Mouse (Mus musculus) adrenal gland, postnatal 25 days (tissue): ENCODE measurements around the gene Rps6kc1. TPM values are rescaled to one million over a fixed set of nuclear protein-coding genes. Genes with fewer than 3 reads are reported as not detected.
A peak's percentile ranks its signal among the peaks of the same experiment; 100 is the strongest.

ENCODE experiments used
- DNase-seq: peaks from one replicate; pipeline ENCODE4 v3.0.0; 2021; ENCODE audit warnings: mixed read lengths
- total RNA-seq: library from RNA; stranded (reverse); gene quantifications from 2 replicates; pipeline ENCODE4 v1.2.3, GENCODE M21; 2021

Gene Rps6kc1
- total RNA-seq, 1 experiment from 2014 or later: 27.1 TPM

DNA sequence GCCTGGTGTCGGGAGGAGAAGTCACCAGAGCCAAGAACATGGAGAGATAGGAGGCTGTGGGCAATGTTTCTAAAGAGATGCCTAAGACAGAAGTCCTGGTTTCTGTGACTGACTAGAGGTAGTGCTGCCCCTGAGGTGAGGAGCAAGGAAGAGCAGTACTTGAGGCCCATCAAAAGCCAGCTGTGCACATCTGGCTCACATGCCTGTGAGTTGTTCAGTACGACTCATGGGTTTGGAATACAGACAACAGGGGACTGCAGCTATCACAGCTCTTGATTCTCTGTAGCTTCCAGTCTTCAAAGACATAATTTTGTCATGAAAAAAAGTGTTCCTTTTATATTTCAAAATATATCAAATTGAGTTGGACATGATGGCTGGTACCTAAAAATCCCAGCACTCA, 10.5 kb downstream of the Rps6kc1 start:
- no peak for DNase-seq

DNA sequence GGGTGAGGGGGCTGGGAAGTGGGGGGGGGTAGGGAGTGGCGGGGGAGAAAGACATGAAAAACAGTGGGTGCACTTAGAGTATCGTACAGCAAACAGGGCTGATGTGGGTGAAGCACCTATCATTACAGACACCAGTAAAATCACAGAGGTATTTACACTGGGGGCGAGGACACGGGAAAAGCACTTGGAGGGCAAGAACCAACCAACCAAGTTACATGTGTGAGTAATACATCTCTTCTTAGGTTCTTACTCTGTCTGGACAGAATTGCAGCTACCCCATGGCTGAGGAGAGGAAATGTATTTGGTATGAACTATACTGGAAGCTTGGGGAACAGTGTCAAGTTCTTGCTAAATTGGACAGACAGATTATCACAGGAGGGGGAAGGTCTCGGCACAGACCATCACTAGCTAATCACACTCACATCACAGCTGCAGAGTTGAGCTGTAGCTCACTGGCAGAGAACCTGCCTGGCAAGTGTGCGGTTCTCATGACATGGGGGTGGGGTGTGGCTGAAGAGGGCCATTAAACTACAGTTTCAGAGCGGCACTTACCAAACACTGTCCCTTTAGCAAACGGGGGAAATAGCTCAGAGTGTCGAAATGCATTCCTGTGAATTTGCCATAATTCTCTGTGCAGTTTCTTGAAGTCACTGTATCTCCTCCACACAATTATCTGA, 12.5 kb downstream of the Rps6kc1 start:
- DNase-seq: no peak

DNA sequence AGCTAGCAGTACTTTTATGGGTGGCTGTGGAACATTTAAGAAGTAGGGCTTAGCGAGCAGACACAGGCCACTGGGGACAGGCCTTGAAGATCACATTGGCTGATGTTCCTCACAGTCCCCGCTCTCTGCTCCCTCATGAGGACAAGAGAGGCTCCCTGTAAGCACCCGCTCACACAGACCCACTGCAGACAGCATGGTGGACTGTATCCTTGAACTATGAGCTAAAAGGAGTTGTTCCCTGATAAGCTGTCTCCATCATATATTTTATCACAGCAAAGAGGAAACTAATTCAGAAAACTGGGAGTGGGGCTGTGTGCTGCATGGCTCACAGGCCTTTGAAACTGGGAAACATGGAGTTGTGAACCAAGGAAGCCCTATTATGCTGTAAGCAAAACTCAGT, 13.4 kb downstream of the Rps6kc1 start:
- no peak for DNase-seq

DNA sequence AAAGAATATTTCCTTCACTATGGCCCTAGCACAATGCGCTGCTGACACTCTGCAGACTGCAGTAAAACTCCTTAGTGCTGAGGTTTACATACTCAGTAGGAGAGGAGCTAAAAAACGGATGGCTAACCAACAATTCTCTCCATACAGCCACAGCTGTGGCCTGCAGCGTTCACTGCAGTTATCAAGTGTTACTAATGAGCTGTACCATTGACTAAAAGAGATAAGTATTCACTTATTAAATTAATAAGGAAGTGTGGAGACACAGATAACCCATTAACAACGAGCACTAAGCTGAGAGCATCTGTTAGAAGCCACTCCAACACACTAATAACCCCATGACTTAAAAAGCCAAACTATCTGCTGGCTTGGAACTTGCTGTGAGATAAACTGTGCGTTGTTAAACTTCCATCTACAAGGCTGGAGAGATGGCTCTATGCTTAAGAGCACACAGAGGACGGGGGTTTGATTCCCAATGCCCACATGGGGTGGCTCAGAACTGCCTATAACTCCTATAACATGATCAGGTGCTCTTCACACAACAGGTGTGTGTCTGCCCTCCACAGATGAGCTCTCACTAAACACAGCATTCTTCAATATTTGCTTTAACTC, 17.9 kb downstream of the Rps6kc1 start:
- no peak for DNase-seq

DNA sequence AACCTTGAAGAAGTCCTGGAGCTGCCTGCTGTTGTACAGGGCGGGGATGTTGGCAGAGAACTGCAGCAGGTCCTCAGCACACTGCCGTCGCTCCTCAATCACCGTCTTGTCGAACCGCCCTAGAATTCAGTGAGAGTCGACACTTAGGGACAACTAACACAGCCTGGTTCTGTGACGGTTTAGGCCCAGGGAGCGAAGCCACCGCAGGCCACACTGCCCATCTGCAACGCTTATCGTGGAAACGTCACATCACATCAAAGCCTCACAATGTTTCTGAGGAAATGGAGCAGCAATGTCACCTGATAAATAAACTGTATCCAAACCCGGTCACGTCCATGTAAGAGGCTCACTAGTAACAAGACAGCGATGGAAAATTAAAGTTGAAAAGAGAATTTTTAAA, 22.9 kb downstream of the Rps6kc1 start:
- no peak for DNase-seq

DNA sequence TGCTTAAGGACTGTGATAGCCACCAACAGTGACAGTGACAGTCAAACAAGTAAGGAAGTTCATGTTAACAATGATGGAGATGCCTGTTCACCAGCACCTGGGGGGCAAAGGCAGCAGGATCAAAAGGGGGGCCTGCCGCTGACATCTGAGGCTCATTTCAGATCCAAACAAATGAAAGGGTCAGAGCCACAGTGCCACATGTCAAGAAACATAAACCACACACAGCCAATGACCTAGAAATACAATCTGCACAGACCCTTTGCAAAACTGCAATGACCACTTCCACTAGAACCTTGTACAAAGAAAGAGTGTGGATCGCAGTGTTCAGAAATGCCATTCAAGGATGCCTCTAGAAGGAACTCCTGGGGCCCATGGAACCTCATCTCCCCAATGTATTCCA, 23.5 kb downstream of the Rps6kc1 start:
- no peak for DNase-seq

DNA sequence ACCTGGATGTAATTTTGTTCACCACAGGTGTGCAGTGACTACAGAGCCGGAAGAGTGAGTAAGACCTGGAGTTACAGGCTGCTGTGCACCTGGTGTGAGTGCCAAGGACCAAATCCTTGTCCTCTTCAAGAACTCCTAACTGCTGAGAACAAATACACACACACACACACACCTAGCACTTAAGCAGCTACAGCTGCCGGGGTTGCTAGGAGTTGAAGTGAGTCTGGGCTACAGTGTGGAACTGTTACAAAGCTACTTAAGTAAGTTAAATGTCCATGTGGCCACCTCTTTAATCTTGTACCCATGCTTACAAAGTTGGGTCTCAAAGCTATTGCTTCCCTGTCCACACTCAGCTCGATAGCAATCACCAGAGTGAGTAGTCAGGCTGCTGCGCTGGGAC, 25.6 kb downstream of the Rps6kc1 start:
- DNase-seq: no peak

DNA sequence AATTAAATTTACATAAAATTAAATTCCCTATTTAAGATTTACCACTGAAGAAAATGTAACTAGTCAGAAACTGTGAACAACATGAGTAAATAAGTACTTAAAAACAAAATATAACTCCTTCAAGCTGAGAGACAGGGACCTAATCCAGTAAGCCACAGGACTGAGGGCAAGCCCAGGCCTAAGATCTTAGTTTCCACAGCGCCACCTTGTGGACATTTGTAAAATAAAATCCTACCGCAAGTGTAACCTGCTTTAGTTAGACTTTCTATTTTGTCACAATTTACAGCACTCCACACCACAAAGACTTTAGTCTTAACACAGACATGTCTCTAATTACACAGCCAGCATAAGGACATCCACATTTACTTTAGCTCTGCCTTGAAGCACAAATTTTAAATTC, 30.1 kb downstream of the Rps6kc1 start:
- peak; percentile 41 for DNase-seq

DNA sequence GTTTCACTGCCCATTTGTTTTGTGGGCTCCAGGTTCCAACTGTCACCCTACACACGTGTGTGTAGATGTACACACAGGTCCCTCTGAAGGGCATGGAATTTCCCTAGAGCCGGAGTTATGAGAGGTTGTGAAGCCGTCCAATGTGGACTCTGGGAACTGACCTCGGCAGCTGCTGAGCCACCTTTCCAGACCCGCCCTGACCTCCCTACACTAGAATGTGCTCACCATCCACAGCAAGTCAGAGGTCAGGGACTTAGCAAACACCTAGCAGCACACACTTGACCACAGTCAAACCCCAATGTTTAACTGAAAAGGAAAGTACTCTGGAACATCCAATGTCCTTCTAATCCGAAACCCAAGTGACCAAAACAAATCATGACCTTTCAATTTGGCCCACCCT, 30.9 kb downstream of the Rps6kc1 start:
- no peak for DNase-seq

DNA sequence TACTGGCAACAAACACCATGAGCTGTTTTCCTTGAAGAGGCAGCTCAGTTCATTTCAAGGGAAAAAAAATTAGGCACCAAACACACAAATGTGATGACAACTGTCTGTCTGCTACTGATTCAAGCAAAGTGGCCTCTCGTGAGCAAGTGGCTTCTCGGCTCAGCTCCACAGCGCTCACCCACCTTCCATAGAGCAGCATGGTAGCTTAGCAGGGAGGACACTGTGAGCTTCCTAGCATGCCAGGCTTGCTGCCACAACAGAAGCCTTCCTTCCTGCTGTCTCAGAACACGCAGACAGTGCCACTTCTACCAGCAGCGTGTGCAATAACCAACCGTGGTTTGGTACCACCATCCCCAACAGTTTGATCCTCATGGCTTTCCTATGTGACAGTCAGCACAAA, 35.8 kb downstream of the Rps6kc1 start:
- no peak for DNase-seq

DNA sequence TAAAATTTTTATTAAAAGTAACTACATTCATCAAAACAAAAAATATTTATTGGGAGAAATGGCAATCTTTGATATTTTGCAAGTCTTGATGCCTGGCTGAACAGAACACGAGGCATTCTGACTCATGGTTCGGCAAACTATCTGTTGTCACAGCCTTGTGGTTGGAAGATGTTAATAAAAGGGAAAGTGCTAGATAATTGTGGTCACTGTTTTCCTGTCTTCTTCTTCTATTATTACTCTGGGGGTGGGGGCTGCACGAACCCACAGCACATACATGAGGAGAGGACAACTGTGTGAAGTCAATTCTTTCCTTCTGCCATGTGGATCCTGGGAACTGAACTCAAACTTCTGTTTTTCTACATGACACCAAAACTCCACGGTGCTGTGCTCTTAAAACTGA, 36.5 kb downstream of the Rps6kc1 start:
- no peak for DNase-seq

DNA sequence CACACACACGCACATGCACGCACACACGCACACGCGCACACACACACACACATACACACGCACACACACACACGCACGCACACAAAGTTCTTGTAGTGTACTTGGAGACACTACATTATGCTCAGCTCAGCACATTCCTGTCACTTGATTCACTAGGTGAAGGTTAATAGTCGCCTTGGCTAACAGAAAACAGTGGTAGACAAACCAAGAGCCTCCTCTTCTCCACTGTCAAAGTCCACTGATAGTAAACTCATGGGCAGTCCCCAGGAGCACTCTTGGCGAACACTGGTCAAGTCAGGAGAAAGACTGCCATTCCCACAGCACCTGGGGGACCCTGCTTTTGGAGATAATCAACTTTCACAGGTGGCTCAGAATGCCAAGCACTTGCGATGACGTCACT, 40.5 kb downstream of the Rps6kc1 start:
- no peak for DNase-seq

DNA sequence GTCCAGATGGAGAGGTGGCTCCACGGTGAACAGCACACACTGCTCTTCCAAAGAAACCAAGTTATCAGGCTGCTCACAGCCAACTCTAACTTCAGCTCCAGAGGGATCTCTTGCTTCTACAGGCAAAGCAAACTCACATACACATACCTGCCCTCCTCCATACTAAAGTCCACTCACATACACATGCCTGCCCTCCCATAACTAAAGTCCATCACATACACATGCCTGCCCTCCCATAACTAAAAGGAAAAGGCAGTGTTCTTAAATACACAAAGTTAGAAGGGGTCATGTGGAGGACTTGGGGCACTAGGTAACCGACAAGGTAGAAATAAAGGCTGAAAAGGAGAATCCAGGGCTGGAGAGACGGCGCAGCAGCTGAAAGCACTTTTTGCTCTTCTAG, 41.6 kb downstream of the Rps6kc1 start:
- no peak for DNase-seq

DNA sequence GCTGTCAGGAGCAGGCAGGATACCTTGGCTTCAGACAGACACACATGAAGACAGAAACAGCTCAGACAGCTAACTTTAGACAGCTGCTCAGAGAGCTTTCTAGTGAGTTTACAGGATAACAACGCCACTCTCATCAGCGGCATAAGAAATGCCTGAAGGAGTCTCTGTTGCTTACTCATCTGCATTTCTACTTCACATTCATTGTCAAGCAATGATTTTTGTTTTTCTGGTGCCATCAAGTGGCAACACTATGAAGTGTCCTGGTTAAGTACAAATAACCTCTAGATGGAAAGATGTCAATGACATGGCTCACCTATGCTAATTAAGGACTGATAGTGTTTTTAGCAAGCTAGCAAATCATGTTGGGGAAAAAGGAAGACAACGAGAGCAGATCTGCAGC, 42.8 kb downstream of the Rps6kc1 start:
- no peak for DNase-seq

DNA sequence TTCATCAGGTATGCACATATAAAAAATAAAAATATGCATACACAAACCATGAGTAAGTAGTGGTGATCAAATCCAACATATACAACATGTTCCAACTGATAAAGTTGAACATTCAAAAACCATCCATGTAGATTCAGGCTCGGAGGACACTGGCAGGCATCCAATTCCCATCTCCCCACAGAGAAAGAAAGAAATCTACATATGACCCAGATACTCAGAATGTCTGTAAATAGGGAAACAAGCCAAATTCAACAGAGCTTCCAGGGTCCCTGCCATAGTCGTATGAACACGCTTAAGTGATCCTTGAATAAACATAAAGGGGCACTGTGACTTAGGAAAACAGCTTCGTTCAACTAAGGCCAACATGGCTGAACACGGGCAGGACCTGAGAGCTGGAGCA, 49.9 kb downstream of the Rps6kc1 start:
- no peak for DNase-seq

DNA sequence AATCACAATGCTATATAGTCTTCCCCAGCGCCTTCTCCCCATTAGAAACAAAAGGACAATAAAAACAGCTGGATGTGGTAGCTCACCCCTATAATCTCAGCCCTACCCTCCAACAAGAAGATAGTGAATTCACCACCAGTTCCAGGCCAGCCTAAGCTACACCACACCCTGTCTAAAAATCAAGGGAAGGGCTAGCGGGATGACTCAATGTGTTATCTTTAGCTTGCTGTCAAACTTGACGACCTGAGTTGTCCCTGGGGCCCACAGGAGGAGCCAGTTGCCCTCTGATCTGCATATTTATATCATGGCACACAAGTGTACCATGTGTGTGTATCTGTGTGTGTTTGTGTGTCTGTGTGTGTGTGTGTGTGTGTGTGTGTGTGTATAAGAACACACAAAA, 57.1 kb downstream of the Rps6kc1 start:
- no peak for DNase-seq

DNA sequence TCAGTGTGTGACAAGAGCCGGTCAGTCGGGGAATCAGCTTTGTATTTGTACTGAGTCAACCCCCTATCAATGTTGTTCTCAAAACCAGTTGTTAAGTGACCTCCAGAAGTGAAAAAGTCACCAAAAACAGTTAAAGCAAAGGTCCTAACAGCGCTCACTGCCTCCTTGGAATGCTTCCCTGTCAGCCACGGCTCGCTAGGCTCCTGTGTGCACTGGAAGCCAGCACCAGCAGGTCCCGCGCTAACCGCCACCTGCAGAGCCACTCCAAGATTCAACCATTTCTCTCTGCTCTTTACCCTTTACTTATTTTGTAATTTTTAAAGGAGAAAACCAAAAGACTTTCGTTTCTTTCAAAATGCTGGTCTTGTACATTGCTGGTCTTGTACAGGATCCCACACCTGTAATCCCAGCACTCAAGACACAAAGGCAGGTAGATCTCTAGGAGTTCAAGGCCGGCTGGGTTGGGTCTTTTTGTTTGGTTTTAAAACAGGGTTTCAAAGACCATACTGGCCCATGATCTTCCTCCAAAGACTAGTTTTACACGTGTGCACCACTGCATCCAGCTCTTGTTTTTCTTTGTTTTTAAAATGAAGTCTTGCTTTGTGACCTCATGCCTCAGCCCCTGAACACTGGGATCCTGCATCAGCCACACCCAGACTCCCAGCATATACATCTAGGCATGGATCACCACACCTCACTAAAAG, 62.3 kb downstream of the Rps6kc1 start:
- no peak for DNase-seq

DNA sequence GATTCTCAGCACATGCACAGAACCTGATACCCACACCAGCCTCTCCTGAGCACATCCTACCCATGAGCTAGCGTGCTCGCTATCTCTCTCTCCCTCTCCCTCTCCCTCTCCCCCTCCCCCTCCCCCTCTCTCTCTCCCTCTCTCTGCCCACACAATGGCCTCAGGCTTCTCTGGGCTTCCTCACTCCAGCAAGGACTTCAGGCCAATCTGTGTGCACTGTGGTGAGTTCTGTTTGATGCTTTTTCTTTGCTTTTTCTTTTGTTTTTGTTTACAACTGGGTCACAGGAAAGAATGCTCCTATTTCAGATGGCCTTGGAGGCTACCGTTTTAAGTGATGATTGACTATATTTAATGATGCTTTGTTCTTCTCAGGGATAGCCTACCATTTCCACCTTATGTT, 62.9 kb downstream of the Rps6kc1 start:
- DNase-seq: no peak

DNA sequence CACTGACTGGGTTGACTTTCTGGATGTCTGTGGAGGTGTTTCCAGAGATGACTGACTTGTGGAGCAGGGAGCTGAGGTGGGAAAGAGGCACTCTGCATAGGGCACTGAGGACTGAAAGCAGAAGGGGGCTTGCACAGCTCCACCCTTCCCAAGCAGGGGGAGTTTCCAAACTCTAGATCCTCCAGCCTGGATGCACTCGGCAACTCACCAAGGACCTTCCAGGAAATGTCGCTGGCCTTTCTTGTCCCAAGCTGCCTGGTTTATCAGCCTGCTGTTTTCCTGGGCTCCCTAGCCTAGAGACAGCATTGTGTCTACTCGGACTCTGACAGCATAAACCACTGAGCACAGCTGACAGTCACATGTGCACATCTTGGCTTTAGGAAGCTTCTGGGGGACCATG, 64.6 kb downstream of the Rps6kc1 start:
- DNase-seq: no peak

DNA sequence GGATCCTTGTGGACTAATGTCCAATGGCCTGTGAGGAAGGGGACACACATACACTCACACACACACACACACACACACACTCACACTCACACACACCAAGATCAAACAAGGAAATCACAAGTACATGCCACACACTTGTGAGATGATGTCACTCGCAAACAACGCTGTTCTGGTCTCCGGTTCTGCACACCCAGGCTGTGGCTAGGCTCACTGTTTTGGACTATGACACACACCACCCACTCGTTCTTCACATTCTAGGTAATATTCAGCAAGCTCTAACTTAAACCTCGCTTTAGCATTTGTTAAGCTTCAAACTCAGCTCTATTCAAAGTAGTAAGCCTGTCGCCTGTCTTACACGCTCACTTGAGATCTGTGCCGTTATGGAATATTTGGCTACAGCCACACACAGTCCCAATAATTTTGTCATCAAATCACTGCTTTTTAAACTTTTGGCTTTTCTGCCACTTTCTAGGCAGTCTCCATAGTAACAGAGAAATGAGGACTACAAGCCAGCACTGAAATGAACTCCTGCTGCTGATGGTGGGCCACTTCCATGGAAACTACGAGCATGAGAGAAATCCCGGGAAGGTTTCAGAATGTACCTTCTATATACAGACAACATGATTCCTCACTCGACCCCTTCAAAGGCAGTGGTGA, 65.4 kb downstream of the Rps6kc1 start:
- DNase-seq: no peak

DNA sequence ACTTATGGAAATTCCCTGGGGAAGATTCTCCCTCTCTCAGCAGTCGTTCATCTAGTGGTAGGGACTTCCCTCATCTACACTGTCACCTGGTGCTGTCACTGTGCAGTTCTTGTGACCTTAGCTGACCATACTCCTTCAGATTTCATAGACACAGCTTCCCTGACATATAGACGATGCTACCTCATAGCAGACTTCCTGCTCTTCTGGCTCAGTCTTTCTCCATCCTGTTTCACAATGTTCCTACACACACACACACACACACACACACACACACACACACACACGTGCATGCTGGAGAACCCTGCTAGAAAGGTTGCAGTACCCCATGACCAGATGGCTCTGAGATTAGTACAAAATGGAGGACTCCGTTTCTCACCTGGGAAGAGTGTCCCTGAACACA, 66.2 kb downstream of the Rps6kc1 start:
- no peak for DNase-seq

DNA sequence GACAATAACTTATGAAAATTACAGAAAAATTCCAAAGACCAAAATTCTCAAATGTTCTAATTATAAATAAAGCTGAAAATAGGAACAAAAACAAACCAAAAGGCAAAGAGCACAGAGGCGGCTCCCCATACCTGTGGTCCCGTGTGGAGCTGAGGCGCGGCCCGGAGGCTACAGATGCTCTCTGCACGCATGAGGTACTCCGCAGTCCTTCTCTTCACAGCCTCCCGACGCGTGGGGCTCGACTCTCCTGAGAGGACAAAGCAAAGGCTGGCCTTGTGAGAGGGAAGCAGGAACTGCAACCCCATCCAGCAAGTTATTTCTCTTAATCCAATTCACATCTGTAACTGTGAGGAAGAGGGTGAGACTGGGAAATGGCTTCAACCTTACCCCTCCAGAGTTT, 67.2 kb downstream of the Rps6kc1 start:
- no peak for DNase-seq

DNA sequence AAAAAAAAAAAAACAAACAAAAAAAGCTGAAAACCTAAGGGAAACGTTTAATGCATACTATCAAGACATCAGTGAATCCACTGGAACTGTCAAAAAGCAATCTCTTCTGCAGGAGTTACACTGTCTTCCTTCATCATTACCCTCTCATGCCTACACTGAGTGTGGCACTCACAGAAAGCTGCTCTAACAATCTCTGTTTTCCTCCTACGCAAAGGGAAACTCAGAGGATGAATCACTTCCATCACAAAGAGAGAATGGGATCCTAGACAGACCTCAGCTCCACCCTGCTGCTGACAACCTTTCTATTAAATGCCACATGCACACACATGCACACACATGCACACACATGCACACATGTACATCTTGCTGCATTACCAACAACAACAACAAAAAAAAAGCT, 75.5 kb downstream of the Rps6kc1 start:
- DNase-seq: no peak
